Mouse (Mus musculus): ENCODE data around the gene Mpz. TPM values are rescaled to one million over a fixed set of nuclear protein-coding genes. Genes with fewer than 3 reads are reported as not detected.

Mpz gene
- polyA plus RNA-seq, 1 experiment from 2014 or later: 1.2 TPM

- Histone ChIP-seq H3K27me3 (ENCODE audit: insufficient read depth, low read length) (no peaks in the 10 kb centered on the region), H3K4me1 (replicated peaks; ENCODE audit: insufficient read depth, low read length) (no peaks in the 10 kb centered on the region), H3K27ac (no peak overlapping the region), H3K9ac (ENCODE audit: low read depth, low read length) (no peak overlapping the region), H3K4me3 (replicated peaks; ENCODE audit: low read depth, low read length) (no peak overlapping the region), H3K9me3 (replicated peaks; ENCODE audit: low read length) (no peaks in the 10 kb centered on the region), H3K4me2 (ENCODE audit: low read length) (no peak overlapping the region), H3K36me3 (ENCODE audit: insufficient read depth, low read length) (no peaks in the 10 kb centered on the region)
- 69% methylated on average over 5 of the region's 5 CpGs for WGBS
- no peak for DNase-seq (ENCODE audit: low spot score)
- no peak for TF ChIP-seq CTCF (IDR thresholded peaks at IDR 0.05; ENCODE audit: low read depth)
- ATAC-seq (replicated peaks; ENCODE audit: low FRiP score, low read depth): no peak
Measured at GRCm38 (mm10) chr1:171179487-171180171, 29.1 kb downstream of the Mpz start.

DNA sequence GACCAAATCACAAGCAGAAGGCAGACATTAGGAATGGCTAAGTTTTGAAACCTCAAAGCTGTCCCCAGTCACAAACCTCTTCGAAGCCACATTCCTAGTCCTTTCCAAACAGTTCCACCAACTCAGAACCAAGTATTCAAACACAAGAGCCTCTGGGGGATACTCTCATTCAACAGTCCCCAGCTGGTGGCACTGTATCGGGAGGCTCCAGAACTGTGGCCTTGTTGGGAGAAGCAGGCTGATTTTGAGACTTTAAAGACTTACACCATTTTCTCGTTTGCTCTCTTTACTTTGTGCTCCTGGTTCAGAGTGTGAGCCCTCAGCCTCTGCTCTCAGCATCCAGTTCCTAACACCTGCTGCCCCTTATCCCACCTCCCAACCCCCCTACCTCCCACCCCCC, 32.5 kb downstream of the Mpz start:
- Histone ChIP-seq H3K4me2 (ENCODE audit: low read length) (no peak overlapping the region), H3K9ac (ENCODE audit: low read depth, low read length) (no peak overlapping the region), H3K36me3 (ENCODE audit: insufficient read depth, low read length) (no peaks in the 10 kb centered on the region), H3K27ac (no peak overlapping the region), H3K4me3 (replicated peaks; ENCODE audit: low read depth, low read length) (no peak overlapping the region), H3K9me3 (replicated peaks; ENCODE audit: low read length) (no peaks in the 10 kb centered on the region), H3K27me3 (ENCODE audit: insufficient read depth, low read length) (no peaks in the 10 kb centered on the region), H3K4me1 (replicated peaks; ENCODE audit: insufficient read depth, low read length) (no peaks in the 10 kb centered on the region)
- 90% methylated on average over 3 of the region's 3 CpGs for WGBS
- no peak for TF ChIP-seq CTCF (IDR thresholded peaks at IDR 0.05; ENCODE audit: low read depth)
- ATAC-seq (replicated peaks; ENCODE audit: low FRiP score, low read depth): no peak
- DNase-seq (ENCODE audit: low spot score): no peak

GRCm38 (mm10) chr1:171183620-171184019, 33.1 kb downstream of the Mpz start:
- H3K27me3 ChIP-seq (ENCODE audit: insufficient read depth, low read length): no peaks in the 10 kb centered on the region
- DNase-seq (ENCODE audit: low spot score) (no peak), ATAC-seq (replicated peaks; ENCODE audit: low FRiP score, low read depth) (no peak)
- no peaks in the 10 kb centered on the region for H3K36me3 ChIP-seq (ENCODE audit: insufficient read depth, low read length)
- no peak overlapping the region for H3K4me3 ChIP-seq (replicated peaks; ENCODE audit: low read depth, low read length)
- H3K4me1 ChIP-seq (replicated peaks; ENCODE audit: insufficient read depth, low read length): no peaks in the 10 kb centered on the region
- no peak overlapping the region for H3K27ac ChIP-seq
- no peak for TF ChIP-seq CTCF (IDR thresholded peaks at IDR 0.05; ENCODE audit: low read depth)
- no peaks in the 10 kb centered on the region for H3K9me3 ChIP-seq (replicated peaks; ENCODE audit: low read length)
- 53% methylated on average over 3 of the region's 3 CpGs for WGBS
- no peak overlapping the region for H3K4me2 ChIP-seq (ENCODE audit: low read length)
- H3K9ac ChIP-seq (ENCODE audit: low read depth, low read length): no peak overlapping the region

DNA sequence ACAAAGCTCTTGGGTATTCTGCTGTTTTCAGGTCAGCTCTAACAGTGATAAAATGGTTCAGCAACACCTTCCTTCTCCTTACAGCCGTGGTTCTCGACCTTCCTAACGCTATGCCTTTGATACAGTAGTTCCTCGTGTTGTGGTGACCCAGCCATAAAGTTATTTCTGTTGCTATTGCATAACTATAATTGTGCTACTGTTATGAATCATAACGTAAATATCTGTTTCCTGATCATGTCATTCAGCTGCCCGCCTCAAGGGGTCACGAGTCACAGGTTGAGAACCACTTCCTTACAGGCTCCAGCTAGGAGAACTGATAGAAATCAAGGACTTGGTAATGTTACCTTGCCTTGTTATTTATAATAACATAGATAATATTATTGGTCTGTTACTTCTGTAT, 33.8 kb downstream of the Mpz start:
- ATAC-seq (replicated peaks; ENCODE audit: low FRiP score, low read depth) (no peak), DNase-seq (ENCODE audit: low spot score) (peak; percentile 46)
- H3K9ac ChIP-seq (ENCODE audit: low read depth, low read length): no peak overlapping the region
- no peaks in the 10 kb centered on the region for H3K27me3 ChIP-seq (ENCODE audit: insufficient read depth, low read length)
- no peak overlapping the region for H3K27ac ChIP-seq
- no peak overlapping the region for H3K4me3 ChIP-seq (replicated peaks; ENCODE audit: low read depth, low read length)
- no peaks in the 10 kb centered on the region for H3K9me3 ChIP-seq (replicated peaks; ENCODE audit: low read length)
- H3K36me3 ChIP-seq (ENCODE audit: insufficient read depth, low read length): no peaks in the 10 kb centered on the region
- 61% methylated on average over 7 of the region's 7 CpGs for WGBS
- H3K4me2 ChIP-seq (ENCODE audit: low read length): no peak overlapping the region
- peak; percentile 38; the same call in 1 of the 2 replicates for TF ChIP-seq CTCF (IDR thresholded peaks at IDR 0.05; ENCODE audit: low read depth)
- H3K4me1 ChIP-seq (replicated peaks; ENCODE audit: insufficient read depth, low read length): peaks cover 3% of the 10 kb centered on the region; the same call in 1 of the 2 replicates

DNA sequence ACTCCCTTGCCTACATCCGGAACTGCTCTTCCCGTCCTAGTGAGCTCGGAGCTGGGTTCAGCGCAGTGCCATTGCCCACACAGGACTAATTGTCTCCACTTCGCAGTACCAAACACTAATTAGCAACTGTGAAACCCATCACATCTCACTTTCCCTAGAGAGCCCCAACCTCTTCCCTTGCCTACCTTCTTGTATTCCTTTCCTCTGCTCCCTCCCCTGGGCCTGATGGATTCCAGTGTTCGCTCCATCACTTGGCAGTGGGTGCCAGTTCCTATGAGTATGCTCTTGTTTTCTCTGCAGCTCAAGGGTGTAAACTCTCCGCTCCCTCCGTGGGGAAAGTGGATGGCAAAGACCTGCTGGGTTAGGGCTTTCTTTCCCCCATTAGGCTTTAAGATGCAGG, 35.1 kb downstream of the Mpz start:
- no peak overlapping the region for H3K4me2 ChIP-seq (ENCODE audit: low read length)
- ATAC-seq (replicated peaks; ENCODE audit: low FRiP score, low read depth): no peak
- 62% methylated on average over 8 of the region's 8 CpGs for WGBS

GRCm38 (mm10) chr1:171187851-171188700, 37.6 kb downstream of the Mpz start:
- 62% methylated on average over 13 of the region's 13 CpGs for WGBS
- Histone ChIP-seq H3K4me1 (replicated peaks; ENCODE audit: insufficient read depth, low read length) (peaks cover 7% of the 10 kb centered on the region), H3K9ac (ENCODE audit: low read depth, low read length) (no peak overlapping the region), H3K4me3 (replicated peaks; ENCODE audit: low read depth, low read length) (no peak overlapping the region), H3K36me3 (ENCODE audit: insufficient read depth, low read length) (no peaks in the 10 kb centered on the region), H3K9me3 (replicated peaks; ENCODE audit: low read length) (no peaks in the 10 kb centered on the region), H3K27ac (no peak overlapping the region), H3K4me2 (ENCODE audit: low read length) (no peak overlapping the region), H3K27me3 (ENCODE audit: insufficient read depth, low read length) (no peaks in the 10 kb centered on the region)
- ATAC-seq (replicated peaks; ENCODE audit: low FRiP score, low read depth) (no peak), DNase-seq (ENCODE audit: low spot score) (no peak)
- no peak for TF ChIP-seq CTCF (IDR thresholded peaks at IDR 0.05; ENCODE audit: low read depth)

More for the DNA sequence above, 35.1 kb downstream of the Mpz start:
- no peak for DNase-seq (ENCODE audit: low spot score)
- H3K27ac ChIP-seq: no peak overlapping the region
- H3K4me3 ChIP-seq (replicated peaks; ENCODE audit: low read depth, low read length): no peak overlapping the region
- H3K27me3 ChIP-seq (ENCODE audit: insufficient read depth, low read length): no peaks in the 10 kb centered on the region
- no peaks in the 10 kb centered on the region for H3K9me3 ChIP-seq (replicated peaks; ENCODE audit: low read length)
- no peak overlapping the region for H3K9ac ChIP-seq (ENCODE audit: low read depth, low read length)
- no peaks in the 10 kb centered on the region for H3K36me3 ChIP-seq (ENCODE audit: insufficient read depth, low read length)
- TF ChIP-seq CTCF (IDR thresholded peaks at IDR 0.05; ENCODE audit: low read depth): no peak
- H3K4me1 ChIP-seq (replicated peaks; ENCODE audit: insufficient read depth, low read length): peaks cover 5% of the 10 kb centered on the region
